Mouse (Mus musculus) stomach, adult 2 months (tissue): Measurements from ENCODE around the gene Lasp1. TPM values are rescaled to one million over a fixed set of nuclear protein-coding genes. Genes with fewer than 3 reads are reported as not detected.

ENCODE experiments used
- polyA plus RNA-seq: library from polyadenylated mRNA; depleted of rRNA; stranded (reverse); fragments of >200 nt; gene quantifications from 2 replicates; pipeline ENCODE4 v1.2.3, GENCODE M21; 2012; rRNA removed

Gene Lasp1
- 129 and 134 TPM in 2 replicates for polyA plus RNA-seq

DNA sequence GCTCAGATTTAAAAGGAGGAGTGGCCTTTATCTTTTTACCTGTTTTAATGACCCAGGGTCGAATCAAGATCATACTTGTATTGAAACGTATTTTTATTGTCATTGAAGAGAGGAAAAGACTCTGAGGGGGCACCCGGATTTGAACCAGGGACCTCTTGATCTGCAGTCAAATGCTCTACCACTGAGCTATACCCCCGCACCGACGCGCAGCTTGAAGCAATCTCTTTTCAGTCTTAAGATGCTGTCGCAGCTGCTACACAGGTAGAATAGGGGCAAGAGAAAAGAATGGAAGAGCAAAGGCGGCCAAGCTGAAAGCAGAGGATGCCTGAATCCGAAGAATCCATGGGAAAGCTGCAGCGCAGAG, at the start of gene Lasp1:
Gene Lasp1 (plus strand): TSS at position 219 of the 364 bp plus-strand sequence.

DNA sequence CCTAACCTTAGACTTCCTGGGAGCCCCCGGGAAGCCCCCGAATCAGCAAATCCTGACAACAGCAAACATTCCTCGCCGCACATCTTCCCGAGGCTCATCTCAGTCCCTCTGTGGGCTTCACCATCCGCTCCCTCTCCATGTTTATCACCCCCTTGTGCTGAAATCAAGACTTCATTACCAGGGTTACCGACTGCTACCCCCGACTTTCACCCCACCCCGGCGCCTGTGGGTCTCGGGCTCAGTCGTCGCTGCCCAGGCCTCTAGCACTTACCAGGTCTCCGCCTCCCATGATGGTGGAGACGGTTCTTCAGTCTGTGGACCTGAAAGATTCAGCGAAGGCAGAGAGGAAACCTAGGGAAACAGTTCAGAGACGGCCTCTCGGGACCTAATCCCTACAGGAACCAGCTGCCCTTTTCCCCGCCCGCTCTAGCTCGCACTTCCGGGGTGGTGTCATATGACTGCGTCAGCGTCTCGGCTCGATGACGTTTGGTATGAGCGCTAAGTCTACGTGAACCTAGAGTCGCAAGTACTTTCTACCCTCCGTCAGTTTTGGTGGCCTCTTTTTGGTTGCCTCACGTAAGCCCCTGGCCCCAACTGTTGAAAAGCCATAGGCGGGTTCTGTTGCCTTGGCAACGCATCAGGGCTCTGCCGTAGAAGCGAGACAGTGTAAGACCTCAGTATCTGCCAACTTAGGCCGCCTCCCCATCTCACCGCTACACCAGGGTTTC, 32.5 kb upstream of the Lasp1 start, which contains the start of gene Cwc25:
Gene Cwc25 (minus strand): TSS at position 403 of the 728 bp plus-strand sequence.

DNA sequence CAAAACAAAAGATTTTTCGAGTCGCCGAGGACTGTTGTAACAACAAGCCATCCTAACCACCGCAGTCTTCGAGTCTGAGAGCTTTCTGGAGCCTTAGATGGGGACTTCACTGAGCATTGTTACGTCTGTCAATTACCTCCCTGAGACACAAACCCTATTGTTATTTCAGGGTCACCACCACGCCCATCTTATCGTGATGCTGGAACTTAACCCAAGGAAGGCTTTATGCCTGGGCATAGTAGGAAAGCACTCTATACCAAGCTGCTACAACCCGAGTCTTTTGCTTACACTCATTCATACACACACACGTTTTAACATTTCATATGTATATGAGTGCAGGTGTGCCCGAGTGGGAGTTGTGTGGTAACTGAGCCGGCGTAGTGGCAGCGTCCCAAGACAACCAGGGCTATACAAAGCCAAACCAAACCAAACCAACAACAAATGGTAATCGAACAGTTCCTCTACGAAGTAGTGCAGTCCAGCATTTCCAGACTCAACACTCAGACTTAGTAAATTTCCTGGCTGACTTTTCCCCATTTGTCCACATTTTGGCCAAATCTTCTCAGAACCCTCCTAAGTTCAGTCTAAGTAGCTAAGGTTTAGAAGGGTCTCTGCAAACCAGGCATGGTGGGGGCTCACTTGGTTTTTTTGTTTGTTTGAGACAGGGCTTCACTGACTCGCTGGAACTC, 22.8 kb upstream of the Lasp1 start, which contains the start of gene 1700001P01Rik:
Gene 1700001P01Rik (minus strand): TSS at position 111 of the 689 bp plus-strand sequence.

DNA sequence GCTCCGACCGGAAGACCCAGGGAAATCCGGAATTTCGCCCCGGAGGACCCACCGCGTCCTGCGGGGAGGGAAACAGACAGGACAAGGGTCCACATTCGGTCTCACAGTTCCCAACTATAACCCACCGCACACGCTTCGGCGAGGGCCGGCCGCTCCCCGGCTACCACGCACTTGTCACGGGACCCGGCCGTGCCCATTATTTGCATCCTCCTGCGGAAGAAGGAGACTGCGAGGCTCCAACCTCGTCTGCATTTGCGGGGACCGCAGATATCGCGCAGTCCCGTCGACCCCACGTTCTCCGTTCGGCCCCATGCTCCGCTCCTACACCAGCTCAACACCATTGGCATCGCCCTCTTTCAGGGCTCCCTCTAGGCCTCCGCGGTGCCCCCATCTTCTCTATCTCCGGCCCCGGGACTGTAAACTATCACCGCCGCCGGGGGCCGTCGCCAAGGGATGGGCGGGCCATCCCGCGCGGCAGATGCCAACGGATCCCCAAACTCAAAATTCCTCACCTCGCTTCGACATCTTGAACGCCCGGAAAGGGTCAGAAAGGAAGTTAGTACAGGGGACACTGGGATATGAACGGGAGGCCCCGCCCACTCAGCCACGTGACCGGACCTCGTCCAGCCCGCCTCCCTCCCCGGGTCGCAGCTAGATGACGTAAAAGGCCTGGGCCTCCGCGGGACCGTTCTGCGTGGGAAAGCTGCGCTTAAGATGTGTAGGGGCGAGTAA, 16.8 kb upstream of the Lasp1 start, which contains the start of gene Rpl23:
Gene Rpl23 (minus strand): TSS at position 606 of the 732 bp plus-strand sequence.

DNA sequence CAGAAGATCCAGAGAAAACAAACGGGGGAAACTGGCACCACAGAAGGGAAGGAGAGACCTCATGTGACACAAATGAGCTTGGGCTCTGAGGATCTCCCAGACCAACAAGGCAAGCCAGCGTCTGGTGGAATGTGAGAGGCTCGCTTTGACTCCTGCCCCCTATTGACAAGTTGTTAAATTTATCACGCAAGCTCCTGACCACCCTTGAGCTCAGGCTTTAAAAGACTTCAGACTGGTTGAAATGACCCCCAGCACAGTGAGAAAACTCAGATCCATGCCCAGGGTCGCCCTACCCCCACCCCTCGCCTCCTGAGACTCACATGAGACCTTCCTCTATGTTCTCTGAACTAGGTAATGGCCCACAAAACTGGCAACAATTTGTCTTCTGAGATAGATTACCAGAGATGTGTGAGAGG, 41.7 kb downstream of the Lasp1 start, which contains the start of gene B230217C12Rik:
Gene B230217C12Rik (plus strand): TSS at position 242 of the 416 bp plus-strand sequence.

DNA sequence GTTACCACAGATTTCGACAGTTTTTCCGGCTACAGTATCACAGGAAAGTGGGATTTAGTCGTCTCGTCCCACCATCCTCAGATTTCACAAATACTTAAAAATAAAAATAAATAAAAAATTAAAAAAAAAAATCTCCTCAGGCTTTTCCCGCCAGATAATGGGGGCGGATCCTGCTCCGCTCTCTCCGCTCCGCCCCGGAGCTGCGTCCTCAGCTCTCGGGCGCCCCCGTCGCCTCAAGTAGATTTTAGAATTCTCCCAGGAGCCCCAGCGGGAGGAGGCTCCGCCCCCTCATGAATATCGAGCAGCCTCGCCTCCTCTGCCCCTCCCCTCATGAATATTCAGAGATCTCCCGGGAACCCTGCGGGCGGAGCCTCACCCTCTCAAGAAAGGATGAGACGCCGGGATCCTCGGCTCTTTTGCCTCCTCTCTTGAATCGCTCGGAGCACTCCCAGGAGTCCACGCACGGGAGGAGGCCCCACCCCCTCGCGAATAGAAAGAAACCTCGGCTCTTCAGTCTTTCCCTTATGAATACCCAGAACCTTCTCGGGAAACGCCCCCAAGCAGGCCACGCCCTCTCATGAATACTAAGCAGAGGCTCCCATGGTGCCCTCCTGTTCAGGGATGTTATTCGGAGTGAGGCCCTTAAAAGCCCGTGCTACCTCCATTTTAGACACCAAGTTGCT, 85.3 kb downstream of the Lasp1 start, which contains the start of gene Fbxo47:
Gene Fbxo47 (minus strand): TSS at position 237 of the 683 bp plus-strand sequence.

Other genes with a start within 250 kb of the Lasp1 start
- 1.3 and 1.5 TPM in 2 replicates for gene Srcin1, start 222.8 kb upstream of the Lasp1 start, polyA plus RNA-seq
- 10.8 and 47.3 TPM in 2 replicates for gene Epop, start 169.3 kb upstream of the Lasp1 start, polyA plus RNA-seq
- 17.2 and 18.0 TPM in 2 replicates for gene Mllt6, start 135.6 kb upstream of the Lasp1 start, polyA plus RNA-seq
- 20.8 and 28.9 TPM in 2 replicates for gene Cisd3, start 113.2 kb upstream of the Lasp1 start, polyA plus RNA-seq
- 61.2 and 61.9 TPM in 2 replicates for gene Pcgf2, start 98.5 kb upstream of the Lasp1 start, polyA plus RNA-seq
- 154 and 171 TPM in 2 replicates for gene Psmb3, start 95.6 kb upstream of the Lasp1 start, polyA plus RNA-seq
- gene Pip4k2b, start 54.3 kb upstream of the Lasp1 start, polyA plus RNA-seq, result 3.1 and 4.2 TPM in 2 replicates
- 1.8 and 1.9 TPM in 2 replicates for gene Cwc25, start 32.4 kb upstream of the Lasp1 start, polyA plus RNA-seq
- not detected in 2 replicates for gene 1700001P01Rik, start 23.1 kb upstream of the Lasp1 start, polyA plus RNA-seq
- gene Rpl23, start 16.6 kb upstream of the Lasp1 start, polyA plus RNA-seq, result 11.0 and 11.8 TPM in 2 replicates
- 0.18 and 0.49 TPM in 2 replicates for gene B230217C12Rik, start 41.8 kb downstream of the Lasp1 start, polyA plus RNA-seq
- gene Fbxo47, start 85.2 kb downstream of the Lasp1 start, polyA plus RNA-seq, result 0.14 TPM in 1 of 2 replicates, not detected in the other
- 0.67 and 0.73 TPM in 2 replicates for gene Plxdc1, start 187.4 kb downstream of the Lasp1 start, polyA plus RNA-seq
- 0.55 and 0.78 TPM in 2 replicates for gene Arl5c, start 197.2 kb downstream of the Lasp1 start, polyA plus RNA-seq
- 9.5 and 10.0 TPM in 2 replicates for gene Cacnb1, start 224.0 kb downstream of the Lasp1 start, polyA plus RNA-seq
- 123 and 146 TPM in 2 replicates for gene Rpl19, start 227.7 kb downstream of the Lasp1 start, polyA plus RNA-seq